Mouse (Mus musculus) midbrain, embryonic 14.5 days (tissue): Measurements from ENCODE around the gene Fis1. TPM values are rescaled to one million over a fixed set of nuclear protein-coding genes. Genes with fewer than 3 reads are reported as not detected.

Source experiments
- ATAC-seq: fragments of 200-750 bp; cut with Nextera tagmentation; 2 replicates; pipeline ENCODE4 v1.8.0; 2017; ENCODE audit warnings: moderate number of reproducible peaks, moderate library complexity; ENCODE audit not compliant: low FRiP score, low TSS enrichment
- DNase-seq: peaks from one replicate; pipeline ENCODE4 v3.0.0-alpha.2; 2015
- H3K27ac ChIP-seq: fragments of 300-500 bp; sonication (generic); replicated peaks from 2 replicates; pipeline ENCODE4 v1.5.1; 2014; ENCODE audit warnings: mild to moderate bottlenecking, low read depth, low read length, moderate library complexity
- H3K27me3 ChIP-seq: fragments of 300-500 bp; sonication (generic); 2 replicates; pipeline ENCODE4 v1.6.1; 2014; ENCODE audit warnings: low read length, control low read depth, mixed read lengths; ENCODE audit not compliant: control insufficient read depth, insufficient read depth
- H3K36me3 ChIP-seq: fragments of 300-500 bp; sonication (generic); 2 replicates; pipeline ENCODE4 v1.6.1; 2014; ENCODE audit warnings: low read length, control low read depth; ENCODE audit not compliant: control insufficient read depth, insufficient read depth
- H3K4me1 ChIP-seq: fragments of 300-500 bp; sonication (generic); 2 replicates; pipeline ENCODE4 v1.6.1; 2014; ENCODE audit warnings: mild to moderate bottlenecking, antibody characterized with exemption, low read length, control low read depth; ENCODE audit not compliant: control insufficient read depth, insufficient read depth
- H3K4me2 ChIP-seq: fragments of 300-500 bp; sonication (generic); 2 replicates; pipeline ENCODE4 v1.6.1; 2014; ENCODE audit warnings: mild to moderate bottlenecking, low read length, moderate library complexity
- H3K4me3 ChIP-seq: fragments of 300-500 bp; sonication (generic); replicated peaks from 2 replicates; pipeline ENCODE4 v1.5.1; 2014; ENCODE audit warnings: low read depth, low read length
- H3K9ac ChIP-seq: fragments of 300-500 bp; sonication (generic); replicated peaks from 2 replicates; pipeline ENCODE4 v1.6.1; 2014; ENCODE audit warnings: mild to moderate bottlenecking, low read length, moderate library complexity
- H3K9me3 ChIP-seq: fragments of 300-500 bp; sonication (generic); 2 replicates; pipeline ENCODE4 v1.6.1; 2016; ENCODE audit warnings: low read length, control low read depth, mixed read lengths; ENCODE audit not compliant: control insufficient read depth
- WGBS: fragments of 180-500 bp; shearing (Covaris S2); extraction: QIAGEN DNeasy Blood & Tissue Kit; methylation state at CpG from one replicate; pipeline ENCODE4 v1.1.7; 2014; 5-methylcytosine and 5-hydroxymethylcytosine counted together
- polyA plus RNA-seq: library from polyadenylated mRNA; unstranded; fragments of >200 nt; fragmentation: Nextera tagmentation; extraction: Ambion mirVana; gene quantifications from 2 replicates; pipeline ENCODE4 v1.2.1, GENCODE M21; 2014

The Fis1 gene
- polyA plus RNA-seq, result 440 and 487 TPM in 2 replicates

GRCm38 (mm10) chr5:136953015-136953414 lies at the start of gene Fis1:
Gene Fis1, plus strand, starts transcription at chr5:136953275.
- peak within 1 kb of the TSS; percentile 82 for H3K9ac ChIP-seq
- H3K36me3 ChIP-seq, result 0 out of 2 replicates have a peak, but pooled peaks cover 7% of the 10 kb centered on the region
- under 1% methylated on average over 23 of the region's 23 CpGs for WGBS
- H3K27me3 ChIP-seq, result no peaks in the 10 kb centered on the region
- H3K9me3 ChIP-seq, result no peaks in the 10 kb centered on the region
- peak within 1 kb of the TSS; percentile 74 for H3K27ac ChIP-seq
- DNase-seq, result peak; percentile 98
- peak within 1 kb of the TSS; percentile 77 for H3K4me3 ChIP-seq
- ATAC-seq, result peak; percentile 98
- peak within 1 kb of the TSS; percentile 74 for H3K4me2 ChIP-seq
- peaks cover 13% of the 10 kb centered on the region for H3K4me1 ChIP-seq

GRCm38 (mm10) chr5:136904621-136905020 lies 48.5 kb upstream of the Fis1 start:
- WGBS, result 66% methylated on average over 3 of the region's 3 CpGs
- ATAC-seq (no peak), DNase-seq (no peak)
- H3K27ac ChIP-seq, result no peak overlapping the region
- H3K4me3 ChIP-seq, result no peak overlapping the region
- H3K9me3 ChIP-seq, result no peaks in the 10 kb centered on the region
- no peaks in the 10 kb centered on the region for H3K27me3 ChIP-seq
- H3K9ac ChIP-seq, result no peak overlapping the region
- H3K36me3 ChIP-seq, result no peaks in the 10 kb centered on the region
- no peak overlapping the region for H3K4me2 ChIP-seq
- H3K4me1 ChIP-seq, result peaks cover 4% of the 10 kb centered on the region; the same call in 1 of the 2 replicates

GRCm38 (mm10) chr5:136905630-136906029 lies 47.4 kb upstream of the Fis1 start:
- 51% methylated on average over 7 of the region's 7 CpGs for WGBS
- Histone ChIP-seq H3K4me3 (no peak overlapping the region), H3K27me3 (no peaks in the 10 kb centered on the region), H3K27ac (no peak overlapping the region), H3K9me3 (no peaks in the 10 kb centered on the region), H3K36me3 (no peaks in the 10 kb centered on the region), H3K4me1 (peaks cover 4% of the 10 kb centered on the region; the same call in 1 of the 2 replicates), H3K9ac (no peak overlapping the region), H3K4me2 (no peak overlapping the region)
- DNase-seq, result no peak
- no peak for ATAC-seq

GRCm38 (mm10) chr5:136907587-136907986 lies 45.5 kb upstream of the Fis1 start:
- H3K27ac ChIP-seq, result peak overlapping the region; percentile 32; the same call in 1 of the 2 replicates
- 0 out of 2 replicates have a peak, but pooled peaks have one; percentile 4 for ATAC-seq
- 40% methylated on average over 9 of the region's 9 CpGs for WGBS

GRCm38 (mm10) chr5:136907991-136908857 lies 44.9 kb upstream of the Fis1 start, which contains the start of gene Ift22:
Gene Ift22, plus strand, starts transcription at chr5:136908150.
- Histone ChIP-seq H3K4me1 (peaks cover 4% of the 10 kb centered on the region; the same call in 1 of the 2 replicates), H3K27me3 (no peaks in the 10 kb centered on the region), H3K4me2 (peak within 1 kb of the TSS; percentile 48), H3K36me3 (peaks cover 24% of the 10 kb centered on the region), H3K27ac (peak within 1 kb of the TSS; percentile 32; the same call in 1 of the 2 replicates), H3K9ac (peak within 1 kb of the TSS; percentile 62), H3K4me3 (peak within 1 kb of the TSS; percentile 50), H3K9me3 (no peaks in the 10 kb centered on the region)
- ATAC-seq, result peak; percentile 95
- peak; percentile 96 for DNase-seq
- 10% methylated on average over 32 of the region's 32 CpGs for WGBS

More at GRCm38 (mm10) chr5:136907587-136907986, 45.5 kb upstream of the Fis1 start:
- H3K9me3 ChIP-seq, result no peaks in the 10 kb centered on the region
- H3K4me3 ChIP-seq, result peak overlapping the region; percentile 50
- peak overlapping the region; percentile 51; the same call in 1 of the 2 replicates for H3K9ac ChIP-seq
- peaks cover 18% of the 10 kb centered on the region for H3K36me3 ChIP-seq
- H3K27me3 ChIP-seq, result no peaks in the 10 kb centered on the region
- H3K4me1 ChIP-seq, result peaks cover 4% of the 10 kb centered on the region; the same call in 1 of the 2 replicates
- no peak for DNase-seq
- H3K4me2 ChIP-seq, result peak overlapping the region; percentile 48

- Histone ChIP-seq H3K27me3 (no peaks in the 10 kb centered on the region), H3K36me3 (peaks cover 30% of the 10 kb centered on the region), H3K4me2 (no peak overlapping the region), H3K9ac (no peak overlapping the region), H3K4me1 (no peaks in the 10 kb centered on the region), H3K4me3 (no peak overlapping the region), H3K27ac (no peak overlapping the region), H3K9me3 (no peaks in the 10 kb centered on the region)
- 83% methylated on average over 3 of the region's 3 CpGs for WGBS
- no peak for ATAC-seq
- no peak for DNase-seq
These were observed 38.9 kb upstream of the Fis1 start for GRCm38 (mm10) chr5:136914183-136914582.

GRCm38 (mm10) chr5:136917613-136918242 lies 35.3 kb upstream of the Fis1 start:
- no peak overlapping the region for H3K4me3 ChIP-seq
- no peak for DNase-seq
- no peaks in the 10 kb centered on the region for H3K9me3 ChIP-seq
- peaks cover 11% of the 10 kb centered on the region for H3K36me3 ChIP-seq
- peaks cover 5% of the 10 kb centered on the region; the same call in 1 of the 2 replicates for H3K4me1 ChIP-seq
- H3K27ac ChIP-seq, result no peak overlapping the region
- no peak overlapping the region for H3K4me2 ChIP-seq
- 94% methylated on average over 8 of the region's 8 CpGs for WGBS
- no peak overlapping the region for H3K9ac ChIP-seq
- ATAC-seq, result no peak
- H3K27me3 ChIP-seq, result no peaks in the 10 kb centered on the region

GRCm38 (mm10) chr5:136918655-136919472 lies 34.2 kb upstream of the Fis1 start:
- H3K27me3 ChIP-seq, result no peaks in the 10 kb centered on the region
- no peaks in the 10 kb centered on the region for H3K36me3 ChIP-seq
- peaks cover 5% of the 10 kb centered on the region; the same call in 1 of the 2 replicates for H3K4me1 ChIP-seq
- peak; percentile 86 for ATAC-seq
- H3K9ac ChIP-seq, result peak overlapping the region; percentile 63
- H3K4me3 ChIP-seq, result peak overlapping the region; percentile 57
- no peaks in the 10 kb centered on the region for H3K9me3 ChIP-seq
- peak overlapping the region; percentile 58 for H3K27ac ChIP-seq
- DNase-seq, result peak; percentile 93
- WGBS, result 4% methylated on average over 38 of the region's 38 CpGs
- H3K4me2 ChIP-seq, result peak overlapping the region; percentile 81
